Mouse (Mus musculus): Measurements from ENCODE around the gene Cpsf6. TPM values are rescaled to one million over a fixed set of nuclear protein-coding genes. Genes with fewer than 3 reads are reported as not detected.
A peak's percentile ranks its signal among the peaks of the same experiment; 100 is the strongest.

Cpsf6 gene
- total RNA-seq (2021): 100 to 1,000 TPM; 116 to 122 TPM
- long read RNA-seq, full-length matches to known transcripts: 21 of 41 reads
- long read RNA-seq, partial matches to known transcripts: 6 of 41 reads
- long read RNA-seq, other reads (novel, unspliced or antisense): 14 of 41 reads

GRCm38 (mm10) chr10:117379908-117380307 lies at the start of gene Cpsf6:
Gene Cpsf6 (minus strand): TSS chr10:117380015.
- DNase-seq (ENCODE audit: low spot score in 2 of 2): no peak

GRCm38 (mm10) chr10:117426615-117426969 lies 46.8 kb upstream of the Cpsf6 start:
- no peak for DNase-seq (ENCODE audit: low spot score in 2 of 2)

- DNase-seq (ENCODE audit: low spot score in 2 of 2): no peak
These were observed 46.2 kb upstream of the Cpsf6 start for GRCm38 (mm10) chr10:117425907-117426614.

- DNase-seq (ENCODE audit: low spot score in 2 of 2): no peak
These were observed 45.2 kb upstream of the Cpsf6 start for GRCm38 (mm10) chr10:117425013-117425412.

GRCm38 (mm10) chr10:117424146-117424905 lies 44.5 kb upstream of the Cpsf6 start:
- no peak for DNase-seq (ENCODE audit: low spot score in 2 of 2)

GRCm38 (mm10) chr10:117423025-117424002 lies 43.5 kb upstream of the Cpsf6 start:
- DNase-seq (ENCODE audit: low spot score in 2 of 2): no peak

GRCm38 (mm10) chr10:117422174-117422808 lies 42.5 kb upstream of the Cpsf6 start:
- no peak for DNase-seq (ENCODE audit: low spot score in 2 of 2)

- DNase-seq (ENCODE audit: low spot score in 2 of 2): no peak
These were observed 41.7 kb upstream of the Cpsf6 start for GRCm38 (mm10) chr10:117421283-117422107.

GRCm38 (mm10) chr10:117420502-117421282 lies 40.9 kb upstream of the Cpsf6 start:
- no peak for DNase-seq (ENCODE audit: low spot score in 2 of 2)

GRCm38 (mm10) chr10:117419577-117420290 lies 39.9 kb upstream of the Cpsf6 start:
- DNase-seq (ENCODE audit: low spot score in 2 of 2): no peak

- no peak for DNase-seq (ENCODE audit: low spot score in 2 of 2)
These were observed 38.9 kb upstream of the Cpsf6 start for GRCm38 (mm10) chr10:117418668-117419237.

GRCm38 (mm10) chr10:117417772-117418667 lies 38.2 kb upstream of the Cpsf6 start:
- DNase-seq (ENCODE audit: low spot score in 2 of 2): peak; percentile 46 to 50

GRCm38 (mm10) chr10:117417470-117417767 lies 37.6 kb upstream of the Cpsf6 start:
- DNase-seq (ENCODE audit: low spot score in 2 of 2): no peak

- no peak for DNase-seq (ENCODE audit: low spot score in 2 of 2)
These were observed 37.0 kb upstream of the Cpsf6 start for GRCm38 (mm10) chr10:117416636-117417469.

- no peak for DNase-seq (ENCODE audit: low spot score in 2 of 2)
These were observed 36.3 kb upstream of the Cpsf6 start for GRCm38 (mm10) chr10:117416095-117416494.

- no peak for DNase-seq (ENCODE audit: low spot score in 2 of 2)
These were observed 35.7 kb upstream of the Cpsf6 start for GRCm38 (mm10) chr10:117415364-117416057.
